Mouse (Mus musculus) bone marrow, adult 2 months (tissue): Measurements from ENCODE around the gene Clns1a. TPM values are rescaled to one million over a fixed set of nuclear protein-coding genes. Genes with fewer than 3 reads are reported as not detected.

Experiments used
- H3K27ac ChIP-seq: fragments of 200-500 bp; 2 replicates; pipeline ENCODE4 v1.5.1; 2012; ENCODE audit warnings: low read depth, mild to moderate bottlenecking, control low read depth, inconsistent platforms, low read length; ENCODE audit not compliant: control insufficient read depth, poor library complexity, insufficient read depth
- H3K4me1 ChIP-seq: fragments of 200-500 bp; 2 replicates; pipeline ENCODE4 v1.6.1; 2011; ENCODE audit warnings: low read length; ENCODE audit not compliant: control insufficient read depth, insufficient read depth
- H3K4me3 ChIP-seq: fragments of 200-500 bp; replicated peaks from 2 replicates; pipeline ENCODE3; 2011; ENCODE audit warnings: mild to moderate bottlenecking, low read depth, low read length, control low read depth; ENCODE audit not compliant: control insufficient read depth
- CTCF ChIP-seq: fragments of 200-500 bp; IDR thresholded peaks from 2 replicates; pipeline ENCODE4 v1.5.1; 2011; ENCODE audit warnings: low read length, control low read depth; ENCODE audit not compliant: control insufficient read depth, insufficient read depth
- POLR2A ChIP-seq: fragments of 200-500 bp; IDR thresholded peaks from 2 replicates; pipeline ENCODE4 v1.6.1; 2011; ENCODE audit warnings: low read depth, mild to moderate bottlenecking, control low read depth, low read length, borderline replicate concordance; ENCODE audit not compliant: control insufficient read depth
- WGBS: fragments of 180-500 bp; shearing (Covaris S2); methylation state at CpG from one replicate; pipeline ENCODE4 v1.1.7; 2018; 5-methylcytosine and 5-hydroxymethylcytosine counted together
- polyA plus RNA-seq: library from polyadenylated mRNA; stranded (reverse); fragments of >200 nt; gene quantifications from 2 replicates; pipeline ENCODE4 v1.2.4, GENCODE M21; 2011; ENCODE audit warnings: low replicate concordance; ENCODE audit not compliant: missing spikeins, insufficient read depth, insufficient read length

Gene Clns1a
- polyA plus RNA-seq, 1 experiment, result 36.1 TPM

DNA sequence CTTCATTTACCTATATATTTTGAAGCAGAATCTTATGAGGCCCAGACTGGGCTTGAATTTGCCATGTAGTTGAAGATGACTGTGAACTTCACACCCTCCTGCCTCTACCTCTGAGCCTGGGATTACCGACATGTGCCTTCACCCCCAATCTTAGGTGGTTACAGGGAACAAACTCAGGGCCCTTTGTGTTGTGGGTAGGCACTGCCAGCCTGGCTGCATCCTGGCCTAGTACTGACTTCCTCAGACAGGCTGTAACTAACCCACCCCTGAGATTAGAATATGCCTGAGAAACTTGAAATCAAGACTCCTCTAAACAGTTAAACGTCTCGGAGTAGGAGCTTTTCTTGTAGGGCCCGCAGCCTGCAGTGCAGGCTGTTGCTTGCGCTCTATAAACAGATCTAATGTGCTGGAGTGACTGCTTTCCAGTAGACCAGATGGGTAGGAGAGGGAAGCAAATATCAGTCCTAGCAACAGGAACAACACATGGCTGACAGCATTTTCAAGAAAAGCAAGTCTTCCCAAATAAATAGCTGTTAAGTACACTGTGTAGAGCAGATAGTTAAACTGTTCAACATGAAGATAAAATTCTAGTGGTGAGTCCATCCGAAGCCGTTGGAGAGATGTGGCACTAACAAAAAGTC is 26.0 kb downstream of the Clns1a start:
- H3K4me1 ChIP-seq, result no peaks in the 10 kb centered on the region
- no peak overlapping the region for H3K4me3 ChIP-seq
- H3K27ac ChIP-seq, result no peak overlapping the region
- 73% methylated on average over 7 of the region's 7 CpGs for WGBS
- TF ChIP-seq CTCF (no peak), POLR2A (no peak)

DNA sequence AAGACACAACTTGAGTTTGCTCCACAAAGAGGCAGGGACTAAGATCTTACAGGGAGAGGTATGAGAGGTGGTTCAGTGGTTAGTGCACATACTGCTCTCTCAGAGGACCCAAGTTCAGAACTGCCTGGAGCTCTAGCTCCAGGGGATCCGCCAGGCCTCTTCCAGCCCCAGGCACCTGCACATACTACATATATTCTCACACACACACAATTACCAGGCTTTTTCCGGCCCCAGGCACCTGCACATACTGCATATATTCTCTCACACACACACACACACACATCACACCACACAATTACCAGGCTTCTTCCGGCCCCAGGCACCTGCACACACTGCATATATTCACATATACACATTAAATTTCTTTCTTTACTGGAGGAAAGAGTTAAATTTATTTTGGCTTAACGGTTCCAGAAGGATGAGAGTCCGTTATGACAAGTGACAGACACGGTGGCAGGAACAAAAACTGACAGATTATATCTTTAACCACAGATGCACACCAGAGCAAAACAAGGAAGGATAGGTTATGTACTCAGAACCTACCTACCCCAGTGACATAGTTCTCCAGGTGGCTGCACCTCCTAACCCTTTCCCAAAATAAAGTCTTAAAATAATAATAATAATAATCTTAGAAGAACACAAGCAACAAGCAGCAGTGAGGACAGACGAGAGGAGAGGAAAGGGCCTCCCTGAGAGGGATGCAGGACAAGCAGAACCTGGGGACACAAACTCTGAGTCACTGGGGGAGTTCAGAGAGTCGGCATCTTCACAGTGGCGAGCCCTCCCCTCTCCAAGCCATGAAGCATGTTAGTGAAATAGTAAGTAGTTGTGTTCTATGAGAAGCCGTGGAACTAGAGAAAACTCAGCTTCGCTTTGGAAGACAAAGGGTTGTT is 27.5 kb downstream of the Clns1a start:
- Histone ChIP-seq H3K4me1 (no peaks in the 10 kb centered on the region), H3K27ac (no peak overlapping the region)

DNA sequence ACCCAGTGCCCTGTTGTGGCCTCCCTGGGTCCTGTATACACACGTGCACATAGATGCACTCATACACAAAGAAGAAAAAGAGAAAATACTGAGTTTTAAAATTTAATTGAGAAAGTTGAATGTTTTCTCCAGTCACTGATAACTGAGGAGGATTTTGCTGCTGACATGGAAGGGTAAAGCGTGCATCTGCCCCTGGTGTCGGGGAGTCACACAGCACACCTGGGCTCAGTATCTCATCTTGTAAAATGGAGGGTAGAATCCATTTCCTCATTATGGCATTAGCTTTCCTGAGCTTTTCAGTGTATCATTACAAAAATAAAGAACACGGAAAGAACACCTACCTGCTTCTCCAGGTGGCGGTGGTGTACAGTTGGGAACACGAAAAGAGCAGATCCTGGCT is 29.0 kb downstream of the Clns1a start:
- Histone ChIP-seq H3K4me3 (no peak overlapping the region), H3K4me1 (no peaks in the 10 kb centered on the region), H3K27ac (no peak overlapping the region)
- WGBS, result 91% methylated on average over 6 of the region's 6 CpGs
- TF ChIP-seq CTCF, result no peak
- TF ChIP-seq POLR2A, result no peak

More for the DNA sequence above, 27.5 kb downstream of the Clns1a start:
- H3K4me3 ChIP-seq, result no peak overlapping the region
- TF ChIP-seq CTCF (no peak), POLR2A (no peak)
- 68% methylated on average over 11 of the region's 11 CpGs for WGBS

DNA sequence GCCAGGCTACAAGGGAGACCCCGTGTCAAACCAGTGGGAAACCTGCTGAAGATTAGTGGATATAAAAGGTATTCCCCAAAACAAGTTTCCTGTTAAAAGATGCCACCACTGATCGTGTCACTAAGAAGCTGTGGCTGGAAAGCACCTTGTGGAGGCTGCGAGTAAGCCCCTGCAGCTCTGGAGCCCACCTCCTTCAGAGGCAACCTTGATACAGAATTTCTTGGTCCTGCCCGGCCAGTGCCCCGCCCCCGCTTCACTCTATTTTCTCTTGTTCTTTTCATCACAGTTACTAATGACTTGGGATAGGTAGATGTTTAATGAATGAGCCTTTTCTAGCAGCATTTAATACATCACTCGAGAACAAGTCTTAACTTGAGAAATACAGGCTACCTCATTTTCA is 29.6 kb downstream of the Clns1a start:
- TF ChIP-seq POLR2A (no peak), CTCF (no peak)
- 87% methylated on average over 7 of the region's 7 CpGs for WGBS
- Histone ChIP-seq H3K4me3 (no peak overlapping the region), H3K4me1 (no peaks in the 10 kb centered on the region), H3K27ac (no peak overlapping the region)

DNA sequence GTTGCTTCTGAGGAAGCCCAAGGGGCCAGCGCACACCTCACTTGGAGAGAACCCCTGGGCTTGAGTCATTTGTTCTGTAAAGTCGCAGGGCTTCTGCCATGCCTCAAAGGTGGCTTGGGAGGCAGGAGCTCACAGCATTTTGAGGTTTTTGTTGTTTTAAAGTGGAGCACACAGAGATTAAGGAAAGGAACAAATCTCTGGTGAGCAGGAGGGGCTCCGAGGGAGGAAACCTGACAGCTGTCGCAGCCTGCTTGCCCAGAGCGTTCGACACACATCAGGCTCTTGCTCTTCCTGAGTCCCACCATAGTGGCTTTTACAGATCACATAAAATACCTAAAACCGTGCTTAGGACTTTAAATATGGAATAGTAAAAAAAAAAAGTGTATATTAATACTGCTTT is 30.3 kb downstream of the Clns1a start:
- Histone ChIP-seq H3K4me3 (no peak overlapping the region), H3K27ac (no peak overlapping the region), H3K4me1 (no peaks in the 10 kb centered on the region)
- TF ChIP-seq POLR2A (no peak), CTCF (no peak)
- WGBS, result 79% methylated on average over 7 of the region's 7 CpGs

DNA sequence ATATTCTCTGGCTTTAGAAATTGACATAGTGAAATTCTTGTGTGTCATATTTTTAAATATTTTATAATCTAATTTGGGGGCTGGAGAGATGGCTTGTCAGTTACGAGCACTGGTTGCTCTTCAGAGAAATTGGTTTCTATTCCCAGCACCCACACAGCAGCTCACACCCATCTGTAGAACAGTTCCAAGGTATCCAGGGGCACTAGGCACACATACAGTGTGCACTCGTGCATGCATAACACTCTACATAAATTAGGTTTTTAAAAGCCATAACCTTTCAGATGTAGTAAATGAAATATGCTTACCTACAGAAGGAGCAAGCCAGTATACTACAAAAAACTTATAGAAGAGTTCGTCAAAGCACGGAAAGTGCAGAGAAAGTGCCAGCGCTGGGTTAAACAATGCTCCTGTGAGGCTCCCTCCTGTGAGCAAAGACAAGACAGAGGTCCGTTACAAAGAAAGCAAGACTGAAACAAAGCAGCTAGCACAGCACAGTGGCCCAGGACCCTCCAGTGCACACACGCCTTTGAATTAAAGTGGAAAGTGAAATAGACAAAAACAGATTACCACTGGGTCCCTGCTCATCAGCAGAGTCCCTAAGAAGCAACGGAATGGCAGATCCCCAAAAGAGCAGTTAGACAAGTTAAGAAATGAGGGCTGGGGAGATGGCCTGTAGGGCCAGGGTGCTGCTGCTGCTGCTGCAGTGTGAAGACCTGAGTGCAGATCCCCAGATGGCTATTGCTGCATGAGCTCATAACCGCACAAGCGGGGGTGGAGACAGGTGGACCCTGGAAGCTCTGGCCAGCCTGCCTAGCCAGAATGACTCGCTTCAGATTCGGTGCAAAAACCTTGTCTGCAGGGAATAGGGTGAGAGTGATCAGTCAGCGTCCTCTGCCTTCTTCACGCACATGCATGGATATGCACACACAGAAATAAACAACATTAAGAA is 32.5 kb downstream of the Clns1a start:
- Histone ChIP-seq H3K4me3 (no peak overlapping the region), H3K4me1 (no peaks in the 10 kb centered on the region), H3K27ac (no peak overlapping the region)
- 90% methylated on average over 14 of the region's 14 CpGs for WGBS
- no peak for TF ChIP-seq POLR2A
- no peak for TF ChIP-seq CTCF

DNA sequence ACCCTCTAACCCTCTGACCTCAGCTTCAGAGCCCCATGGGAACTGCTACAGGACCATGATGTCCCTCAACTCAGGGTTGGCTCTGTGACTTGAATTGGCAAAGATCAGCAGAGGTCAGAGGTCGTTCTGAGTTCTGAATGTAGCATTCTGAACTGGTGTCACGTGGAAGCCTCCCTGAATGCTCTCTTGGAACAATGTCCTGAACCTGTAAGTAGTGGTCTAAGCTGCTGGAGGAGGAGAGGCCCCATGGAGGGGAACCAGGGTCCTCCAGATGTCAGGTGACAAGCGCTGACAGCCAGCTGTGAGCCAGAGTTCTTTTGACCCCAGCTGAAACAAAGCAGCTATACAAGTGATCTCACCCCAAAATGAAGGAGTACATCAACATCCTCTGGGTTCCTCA is 34.0 kb downstream of the Clns1a start:
- no peak for TF ChIP-seq POLR2A
- TF ChIP-seq CTCF, result no peak
- Histone ChIP-seq H3K27ac (no peak overlapping the region), H3K4me1 (no peaks in the 10 kb centered on the region), H3K4me3 (no peak overlapping the region)
- 86% methylated on average over 3 of the region's 3 CpGs for WGBS
